Mouse (Mus musculus) embryonic facial prominence, embryonic 15.5 days (tissue): Measurements from ENCODE around the gene Atp13a3. TPM values are rescaled to one million over a fixed set of nuclear protein-coding genes. Genes with fewer than 3 reads are reported as not detected.

Experiments used
- ATAC-seq: fragments of 200-750 bp; cut with Nextera tagmentation; 2 replicates; pipeline ENCODE4 v1.8.0; 2017; ENCODE audit warnings: low read depth, moderate TSS enrichment; ENCODE audit not compliant: insufficient number of reproducible peaks, low FRiP score, low TSS enrichment
- H3K27ac ChIP-seq: fragments of 300-500 bp; sonication (generic); replicated peaks from 2 replicates; pipeline ENCODE4 v1.5.1; 2015; ENCODE audit warnings: mild to moderate bottlenecking, inconsistent platforms
- H3K27me3 ChIP-seq: fragments of 300-500 bp; sonication (generic); 2 replicates; pipeline ENCODE4 v1.6.1; 2015; ENCODE audit warnings: inconsistent platforms
- H3K36me3 ChIP-seq: fragments of 300-500 bp; sonication (generic); 2 replicates; pipeline ENCODE4 v1.6.1; 2015; ENCODE audit warnings: mild to moderate bottlenecking, inconsistent platforms
- H3K4me1 ChIP-seq: fragments of 300-500 bp; sonication (generic); 2 replicates; pipeline ENCODE4 v1.6.1; 2015; ENCODE audit warnings: inconsistent platforms
- H3K4me2 ChIP-seq: fragments of 300-500 bp; sonication (generic); replicated peaks from 2 replicates; pipeline ENCODE4 v1.6.1; 2015; ENCODE audit warnings: mild to moderate bottlenecking, inconsistent platforms
- H3K4me3 ChIP-seq: fragments of 300-500 bp; sonication (generic); replicated peaks from 2 replicates; pipeline ENCODE4 v1.5.1; 2015; ENCODE audit warnings: mild to moderate bottlenecking, inconsistent platforms
- H3K9ac ChIP-seq: fragments of 300-500 bp; sonication (generic); 2 replicates; pipeline ENCODE4 v1.6.1; 2015; ENCODE audit warnings: inconsistent platforms
- H3K9me3 ChIP-seq: fragments of 300-500 bp; sonication (generic); replicated peaks from 2 replicates; pipeline ENCODE4 v1.6.1; 2016; ENCODE audit warnings: inconsistent platforms
- WGBS: fragments of 180-500 bp; shearing (Covaris S2); methylation state at CpG from one replicate; pipeline ENCODE4 v1.1.7; 2015; 5-methylcytosine and 5-hydroxymethylcytosine counted together
- polyA plus RNA-seq: library from polyadenylated mRNA; unstranded; fragments of >200 nt; fragmentation: Nextera tagmentation; extraction: Ambion mirVana; gene quantifications from 2 replicates; pipeline ENCODE4 v1.2.1, GENCODE M21; 2015

Gene Atp13a3
- polyA plus RNA-seq, 1 experiment from 2014 or later = 10.2 TPM

- 0 out of 2 replicates have a peak overlapping the region, but pooled peaks have one; percentile 83 for H3K27ac ChIP-seq
- no peaks in the 10 kb centered on the region for H3K36me3 ChIP-seq
- ATAC-seq = no peak
- no peaks in the 10 kb centered on the region for H3K27me3 ChIP-seq
- H3K4me3 ChIP-seq = no peak overlapping the region
- H3K4me2 ChIP-seq = no peak overlapping the region
- H3K9ac ChIP-seq = no peak overlapping the region
- H3K4me1 ChIP-seq = peaks cover 46% of the 10 kb centered on the region
- no peaks in the 10 kb centered on the region for H3K9me3 ChIP-seq
- 88% methylated on average over 8 of the region's 8 CpGs for WGBS
These were observed 132.7 kb downstream of the Atp13a3 start for GRCm38 (mm10) chr16:30273065-30273464.

GRCm38 (mm10) chr16:30271941-30272595, 133.7 kb downstream of the Atp13a3 start:
- Histone ChIP-seq H3K4me2 (no peak overlapping the region), H3K36me3 (no peaks in the 10 kb centered on the region), H3K27me3 (no peaks in the 10 kb centered on the region), H3K27ac (peak overlapping the region; percentile 83), H3K4me1 (peaks cover 41% of the 10 kb centered on the region), H3K4me3 (no peak overlapping the region), H3K9me3 (no peaks in the 10 kb centered on the region), H3K9ac (no peak overlapping the region)
- WGBS = 35% methylated on average over 6 of the region's 6 CpGs
- no peak for ATAC-seq

- H3K27ac ChIP-seq = peak overlapping the region; percentile 83
- ATAC-seq = peak; percentile 75; the same call in 1 of the 2 replicates
- no peaks in the 10 kb centered on the region for H3K36me3 ChIP-seq
- 22% methylated on average over 8 of the region's 8 CpGs for WGBS
- H3K4me2 ChIP-seq = no peak overlapping the region
- H3K4me3 ChIP-seq = no peak overlapping the region
- no peaks in the 10 kb centered on the region for H3K9me3 ChIP-seq
- peaks cover 39% of the 10 kb centered on the region for H3K4me1 ChIP-seq
- no peaks in the 10 kb centered on the region for H3K27me3 ChIP-seq
- H3K9ac ChIP-seq = no peak overlapping the region
These were observed 134.5 kb downstream of the Atp13a3 start for GRCm38 (mm10) chr16:30271223-30271761.

GRCm38 (mm10) chr16:30267359-30267758, 138.4 kb downstream of the Atp13a3 start, which contains the start of gene Cpn2:
TSS of gene Cpn2 (minus strand) at chr16:30267499.
- Histone ChIP-seq H3K4me2 (no peak within 1 kb of the TSS), H3K27ac (no peak within 1 kb of the TSS), H3K36me3 (no peaks in the 10 kb centered on the region), H3K4me3 (no peak within 1 kb of the TSS), H3K27me3 (no peaks in the 10 kb centered on the region), H3K9ac (no peak within 1 kb of the TSS), H3K4me1 (peaks cover 23% of the 10 kb centered on the region), H3K9me3 (no peaks in the 10 kb centered on the region)
- ATAC-seq = no peak
- 71% methylated on average over 5 of the region's 5 CpGs for WGBS

- Histone ChIP-seq H3K9ac (no peak overlapping the region), H3K27ac (no peak overlapping the region), H3K36me3 (no peaks in the 10 kb centered on the region), H3K9me3 (no peaks in the 10 kb centered on the region), H3K4me3 (no peak overlapping the region), H3K4me1 (peaks cover 15% of the 10 kb centered on the region), H3K4me2 (no peak overlapping the region), H3K27me3 (no peaks in the 10 kb centered on the region)
- WGBS = 82% methylated on average over 5 of the region's 5 CpGs
- no peak for ATAC-seq
These were observed 139.2 kb downstream of the Atp13a3 start for GRCm38 (mm10) chr16:30266561-30266960.

- Histone ChIP-seq H3K9me3 (no peaks in the 10 kb centered on the region), H3K27me3 (no peaks in the 10 kb centered on the region), H3K36me3 (no peaks in the 10 kb centered on the region), H3K27ac (no peak overlapping the region), H3K4me1 (0 out of 2 replicates have a peak, but pooled peaks cover 5% of the 10 kb centered on the region), H3K4me2 (no peak overlapping the region), H3K4me3 (no peak overlapping the region), H3K9ac (no peak overlapping the region)
- 67% methylated on average over 4 of the region's 4 CpGs for WGBS
- ATAC-seq = no peak
These were observed 140.2 kb downstream of the Atp13a3 start for GRCm38 (mm10) chr16:30265611-30266010.

- Histone ChIP-seq H3K4me2 (no peak overlapping the region), H3K36me3 (no peaks in the 10 kb centered on the region), H3K9me3 (no peaks in the 10 kb centered on the region), H3K27ac (no peak overlapping the region), H3K9ac (no peak overlapping the region), H3K27me3 (no peaks in the 10 kb centered on the region), H3K4me3 (no peak overlapping the region), H3K4me1 (no peaks in the 10 kb centered on the region)
- 72% methylated on average over 4 of the region's 4 CpGs for WGBS
- ATAC-seq = no peak
These were observed 142.6 kb downstream of the Atp13a3 start for GRCm38 (mm10) chr16:30263156-30263555.

GRCm38 (mm10) chr16:30262664-30263063, 143.1 kb downstream of the Atp13a3 start:
- 0% methylated on average over 2 of the region's 2 CpGs for WGBS
- no peak overlapping the region for H3K4me3 ChIP-seq
- no peaks in the 10 kb centered on the region for H3K4me1 ChIP-seq
- H3K27me3 ChIP-seq = no peaks in the 10 kb centered on the region
- no peak overlapping the region for H3K4me2 ChIP-seq
- no peak for ATAC-seq
- no peaks in the 10 kb centered on the region for H3K9me3 ChIP-seq
- H3K27ac ChIP-seq = no peak overlapping the region
- no peaks in the 10 kb centered on the region for H3K36me3 ChIP-seq
- no peak overlapping the region for H3K9ac ChIP-seq

Other genes starting within 250 kb of the Atp13a3 start
- gene Cpn2, start 138.5 kb downstream of the Atp13a3 start, polyA plus RNA-seq = not detected in 2 replicates
- gene Lrrc15, start 122.7 kb downstream of the Atp13a3 start, polyA plus RNA-seq = 4.9 and 5.9 TPM in 2 replicates
- gene Gp5, start 95.2 kb downstream of the Atp13a3 start, polyA plus RNA-seq = 0.47 and 0.58 TPM in 2 replicates
- gene Tmem44, start 144.9 kb upstream of the Atp13a3 start, polyA plus RNA-seq = 18.6 and 19.1 TPM in 2 replicates
- 56.7 and 59.1 TPM in 2 replicates for gene Lsg1, start 181.6 kb upstream of the Atp13a3 start, polyA plus RNA-seq
- gene Fam43a, start 193.7 kb upstream of the Atp13a3 start, polyA plus RNA-seq = 26.6 and 28.5 TPM in 2 replicates